Mouse (Mus musculus) neutrophil, adult 5-6 weeks (primary cell): ENCODE measurements around the gene Sucnr1. TPM values are rescaled to one million over a fixed set of nuclear protein-coding genes. Genes with fewer than 3 reads are reported as not detected.

ENCODE experiments used
- ATAC-seq: fragments of 151-379, 151-347 bp; 2 replicates; pipeline ENCODE4 v1.8.0; 2017; ENCODE audit warnings: mild to moderate bottlenecking, moderate TSS enrichment; ENCODE audit not compliant: insufficient number of reproducible peaks, poor library complexity, low FRiP score, severe bottlenecking; ENCODE audit errors: extremely low read depth
- total RNA-seq: library from RNA; stranded (forward); fragments of 200-1000 nt; gene quantifications from 2 replicates; pipeline ENCODE4 v1.2.3, GENCODE M21; 2017

The Sucnr1 gene
- total RNA-seq, 1 experiment from 2014 or later: not detected

DNA sequence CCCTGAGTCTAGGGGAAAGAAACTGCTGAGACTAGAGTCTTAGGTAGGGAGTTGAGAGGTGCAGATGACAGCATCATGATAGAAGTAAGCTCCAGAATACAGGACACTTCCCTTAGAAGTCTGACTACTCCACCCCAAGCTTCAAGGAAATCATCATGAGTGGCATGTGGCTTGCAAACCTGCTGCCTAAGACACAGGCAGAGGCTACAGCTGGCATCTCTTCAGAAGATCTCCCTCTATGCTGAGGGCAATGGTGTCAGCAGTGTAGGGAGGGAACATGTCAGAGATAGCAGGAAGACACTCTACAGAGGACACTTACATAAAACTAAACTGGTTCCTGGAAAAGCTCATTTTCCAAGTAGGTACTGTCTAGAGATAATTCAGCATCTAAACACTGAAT, 27.1 kb downstream of the Sucnr1 start:
- ATAC-seq: no peak

DNA sequence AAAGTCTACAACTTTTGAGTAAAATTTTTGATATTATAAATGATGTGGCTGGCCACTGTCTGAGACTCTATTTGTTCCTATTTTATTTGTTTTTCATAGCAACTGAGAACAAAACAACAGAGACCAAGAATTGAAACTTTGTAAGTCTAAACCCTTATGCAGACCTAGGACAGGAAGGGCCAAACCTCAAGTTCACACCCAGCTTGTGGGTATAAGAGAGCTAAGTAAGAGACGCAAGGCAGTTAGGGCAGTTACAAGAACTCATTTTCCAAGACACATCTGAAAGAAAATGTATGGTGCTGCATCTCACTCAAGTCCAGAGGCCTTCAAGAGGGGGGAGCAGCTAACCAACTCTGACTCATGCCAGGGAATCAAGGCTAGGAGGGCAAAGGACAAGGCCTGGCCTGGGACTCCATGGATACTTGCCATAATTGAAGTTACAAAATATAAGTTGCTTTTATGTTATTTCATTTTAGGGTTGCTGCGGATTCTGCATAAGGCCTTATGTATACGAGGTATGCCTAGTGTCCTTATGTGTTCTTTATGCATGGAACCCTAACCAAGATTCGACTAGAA, 29.6 kb downstream of the Sucnr1 start:
- ATAC-seq: no peak

DNA sequence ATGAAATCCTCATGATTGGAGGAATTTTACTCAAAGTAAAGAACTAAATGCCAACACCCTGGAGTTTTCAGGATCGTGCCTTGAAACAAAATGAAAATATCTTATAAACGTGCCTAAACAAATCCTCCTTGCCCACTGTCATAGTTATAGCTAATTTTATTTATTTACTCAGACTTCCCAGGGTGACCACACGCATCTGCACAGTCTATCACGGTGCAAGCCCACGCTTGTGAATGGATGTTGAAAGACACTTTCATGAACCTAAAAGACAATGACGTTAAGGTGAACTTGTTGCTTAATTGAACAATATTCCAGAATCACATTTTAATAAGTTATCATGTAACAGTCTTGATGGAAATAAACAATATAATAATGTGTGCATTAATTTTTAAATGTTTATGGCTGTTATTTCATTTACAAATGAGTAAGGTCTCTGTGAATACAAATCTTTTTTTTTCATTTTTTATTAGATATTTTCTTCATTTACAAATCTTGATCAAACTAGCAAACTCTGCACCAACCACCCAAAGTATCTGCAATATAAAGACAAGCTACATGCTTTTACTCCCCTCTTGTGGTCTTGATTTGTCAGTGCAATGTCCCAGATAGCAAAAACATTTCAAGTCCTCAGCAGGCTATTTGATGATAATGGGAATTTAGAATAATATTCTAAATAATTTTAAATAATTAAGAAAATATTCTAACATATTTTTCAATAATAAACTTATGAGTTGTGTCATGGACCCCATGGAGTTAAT, 30.4 kb downstream of the Sucnr1 start:
- ATAC-seq: no peak

DNA sequence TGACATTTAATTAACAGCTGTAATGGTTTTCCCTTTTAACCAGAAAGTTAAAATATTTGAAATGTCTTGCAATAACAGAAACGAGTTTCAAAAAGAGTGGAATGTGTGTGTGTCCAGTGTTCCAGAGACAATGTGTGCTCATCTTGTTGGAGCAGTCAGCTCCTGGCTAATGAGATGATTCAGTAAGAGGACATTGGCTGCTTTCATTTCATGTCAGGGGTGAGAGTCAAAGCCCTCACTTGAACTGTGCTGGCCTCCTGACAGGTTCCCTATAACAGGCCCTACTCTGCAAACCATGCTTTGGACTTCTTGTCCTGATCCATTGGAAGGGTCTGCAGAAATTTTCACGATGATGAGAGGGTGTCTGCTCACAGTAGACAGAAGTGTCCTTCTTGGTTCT, 32.9 kb downstream of the Sucnr1 start:
- ATAC-seq: no peak

DNA sequence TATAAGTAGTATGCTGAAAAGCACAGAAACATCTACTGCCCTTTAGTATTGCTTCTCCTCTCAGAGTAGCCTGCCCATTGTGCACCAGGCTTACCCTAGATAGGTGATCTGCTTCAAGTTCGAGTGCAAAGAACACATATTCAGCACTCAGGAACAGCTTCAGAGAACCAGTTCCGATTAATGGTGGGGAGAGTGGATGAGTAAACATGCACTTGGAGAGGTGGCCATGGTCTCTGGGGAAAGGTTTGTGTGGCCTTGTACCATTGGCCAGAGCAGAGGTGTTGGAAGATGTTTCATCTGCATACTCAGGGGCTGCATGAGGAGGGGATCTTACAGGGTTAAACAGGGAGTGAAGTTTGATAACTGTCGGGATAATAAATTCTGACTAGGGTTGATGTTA, 39.8 kb downstream of the Sucnr1 start:
- no peak for ATAC-seq

DNA sequence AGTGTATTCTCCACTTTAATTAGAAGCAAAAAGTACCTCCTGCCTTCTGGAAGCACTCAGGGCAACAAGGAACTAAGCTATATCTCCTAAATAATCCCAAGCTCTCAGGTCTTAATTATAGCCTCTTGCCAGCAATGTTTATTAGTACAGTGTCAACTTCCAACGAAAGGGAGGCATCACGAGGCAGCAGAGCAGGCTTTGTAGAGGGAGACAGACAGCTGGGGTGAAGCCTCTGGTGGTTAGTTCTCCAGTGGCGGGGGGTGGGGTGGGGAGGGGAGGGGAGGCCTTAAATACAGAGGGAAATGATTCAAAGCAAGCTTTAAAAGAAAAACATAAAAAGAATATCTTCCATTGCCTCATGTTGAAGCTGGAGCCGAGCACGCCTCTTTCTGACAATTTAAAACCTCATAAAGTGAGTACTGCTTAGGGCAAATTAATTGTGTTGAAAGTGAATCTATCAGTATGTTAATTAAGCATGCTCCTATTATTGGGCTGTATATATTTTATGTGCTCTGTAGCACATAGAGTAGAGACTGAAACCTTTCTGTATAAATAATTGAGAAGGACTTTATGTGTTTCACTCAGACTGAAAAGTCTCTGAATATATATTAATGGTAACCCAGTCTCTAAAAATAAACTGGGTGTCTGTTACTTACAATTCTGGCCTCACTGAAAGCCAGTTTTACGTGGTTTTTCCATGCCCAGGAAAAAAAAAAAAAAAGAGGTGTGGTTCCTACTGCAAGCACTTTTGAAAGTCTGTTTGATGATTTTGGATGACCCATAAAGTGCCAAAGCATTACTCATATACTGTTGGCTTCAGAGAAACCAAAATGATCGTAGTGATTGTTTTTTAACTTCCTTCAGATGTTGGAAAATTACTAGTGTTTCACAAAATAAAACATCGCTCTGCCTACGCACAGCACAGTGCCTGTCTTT, 42.5 kb downstream of the Sucnr1 start:
- no peak for ATAC-seq

DNA sequence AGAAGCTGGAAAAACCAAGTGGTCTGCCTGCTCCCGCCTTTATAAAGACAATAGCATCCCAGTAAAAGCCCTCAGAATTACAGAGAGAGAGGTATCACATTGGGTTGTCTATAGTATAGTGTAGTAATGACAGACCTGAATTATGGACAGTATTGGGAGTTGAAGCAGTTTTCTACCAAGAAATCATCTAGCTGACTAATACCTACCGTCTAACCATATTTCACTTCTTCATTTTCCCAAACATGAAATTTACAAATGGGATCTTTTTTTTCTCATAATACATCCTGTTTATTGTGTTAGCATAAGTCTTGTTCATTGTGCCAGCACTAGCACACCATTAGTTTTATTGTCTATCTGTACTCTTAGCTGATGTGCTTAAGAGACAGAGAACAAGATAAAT, 44.9 kb downstream of the Sucnr1 start:
- ATAC-seq: no peak

DNA sequence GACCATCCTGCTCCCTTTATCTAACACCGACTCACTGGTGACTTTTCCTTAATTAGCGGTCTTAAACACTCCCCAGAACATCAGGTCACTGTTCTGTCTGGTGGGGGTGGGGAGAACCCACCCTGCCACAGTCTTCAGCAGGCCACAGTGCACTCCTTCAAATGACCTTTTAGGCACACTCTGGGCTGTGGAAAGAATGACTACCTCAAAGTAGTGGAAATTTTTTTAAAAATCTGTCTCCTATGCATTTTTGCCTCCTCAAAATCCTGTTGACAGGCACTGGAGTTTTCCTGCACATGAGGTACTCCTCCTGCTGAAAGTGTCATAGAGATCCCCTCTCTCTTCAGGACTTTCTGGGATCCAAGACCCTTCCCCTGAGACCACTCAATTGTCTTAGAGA, 46.6 kb downstream of the Sucnr1 start:
- ATAC-seq: no peak

DNA sequence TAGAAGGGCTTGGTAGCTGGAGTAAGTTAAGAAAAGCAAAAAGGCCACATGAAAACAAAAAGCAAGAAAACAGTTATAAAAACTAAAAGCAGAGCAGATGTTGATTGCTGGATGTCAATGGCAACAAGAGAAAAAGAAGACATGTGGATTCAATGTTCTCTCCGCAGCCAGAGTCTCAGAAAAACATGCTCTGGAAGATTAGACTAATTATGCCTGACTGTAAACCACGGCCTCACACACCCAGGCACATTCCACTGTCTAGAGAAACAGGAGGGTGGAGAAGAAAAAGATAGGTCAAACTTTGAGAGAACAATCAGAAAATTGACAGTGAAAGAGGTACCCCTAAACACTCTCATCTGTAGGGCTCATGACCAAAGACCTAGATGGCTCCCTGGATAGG, 54.1 kb downstream of the Sucnr1 start:
- ATAC-seq: no peak

Other genes starting within 250 kb of the Sucnr1 start
- not detected in 2 replicates for gene Gm8298, start 220.8 kb upstream of the Sucnr1 start, total RNA-seq
- gene C130079G13Rik, start 156.7 kb upstream of the Sucnr1 start, total RNA-seq: not detected in 2 replicates
- gene Aadacl2, start 75.1 kb upstream of the Sucnr1 start, total RNA-seq: not detected in 2 replicates
- gene Aadac, start 56.2 kb upstream of the Sucnr1 start, total RNA-seq: not detected in 2 replicates